In genomic region chr5:84762618-84763017, GRCm38 (mm10) we compare ENCODE assay signal across 18 mouse cellular contexts.
"Had no signal": no experiment of that assay in that cellular context is flagged by ENCODE, and none has a peak within 500 bp of the region (broad histone marks: within the 10 kb centered on the region; RNA-seq: fewer than 3 reads in every experiment).

No protein-coding gene starts in this region.

- H3K36me3 ChIP-seq: lung, embryonic 15.5 days; midbrain, embryonic 13.5 days; midbrain, embryonic 15.5 days; neural tube, embryonic 12.5 days; stomach, embryonic 15.5 days had no signal

- ATAC-seq: liver, postnatal 0 days; lung, postnatal 0 days; midbrain, embryonic 13.5 days; midbrain, embryonic 15.5 days had no signal

- DNase-seq: liver, postnatal 0 days; lung, adult 2 months; lung, postnatal 14 days; lung, postnatal 36 days; right cerebral cortex, postnatal 14 days; thymus, adult 2 months; thymus, postnatal 25 days; thymus, postnatal 4 days had no signal

- H3K9ac ChIP-seq: liver, postnatal 0 days; lung, embryonic 15.5 days; midbrain, embryonic 13.5 days; midbrain, embryonic 15.5 days; neural tube, embryonic 12.5 days; stomach, embryonic 15.5 days had no signal

- H3K27ac ChIP-seq: lung, embryonic 15.5 days; macrophage; midbrain, embryonic 13.5 days; midbrain, embryonic 15.5 days; neural tube, embryonic 12.5 days; stomach, embryonic 15.5 days; stomach, postnatal 0 days had no signal

- H3K27me3 ChIP-seq: lung, embryonic 15.5 days; megakaryocyte, embryonic 14.5 days; midbrain, embryonic 13.5 days; midbrain, embryonic 15.5 days; neural tube, embryonic 12.5 days; stomach, embryonic 15.5 days had no signal

- H3K4me1 ChIP-seq: lung, embryonic 15.5 days; megakaryocyte, embryonic 14.5 days; midbrain, embryonic 13.5 days; midbrain, embryonic 15.5 days; neural tube, embryonic 12.5 days; stomach, embryonic 15.5 days had no signal

- H3K4me2 ChIP-seq: lung, embryonic 15.5 days; midbrain, embryonic 11.5 days; midbrain, embryonic 13.5 days; midbrain, embryonic 15.5 days; neural tube, embryonic 12.5 days; stomach, embryonic 15.5 days had no signal

- H3K9me3 ChIP-seq: lung, embryonic 15.5 days; megakaryocyte, embryonic 14.5 days; midbrain, embryonic 13.5 days; midbrain, embryonic 15.5 days; neural tube, embryonic 12.5 days; stomach, embryonic 15.5 days had no signal

- H3K4me3 ChIP-seq: lung, embryonic 15.5 days; megakaryocyte, embryonic 14.5 days; midbrain, embryonic 13.5 days; midbrain, embryonic 15.5 days; neural tube, embryonic 12.5 days; stomach, embryonic 15.5 days had no signal
